Mouse (Mus musculus) c-Kit-positive CD71-negative TER-119-negative erythroid progenitor cells, embryonic 14.5 days (primary cell): ENCODE data around the gene Slc15a5.
"Not testable (repeated sequence)": the region's sequence is repeated elsewhere in the genome, so short reads cannot be mapped to it uniquely, and the experiment has no call there.

Source experiments
- DNase-seq: peaks from one replicate; pipeline ENCODE4 v3.0.0-alpha.2; 2013; ENCODE audit warnings: low read depth

Gene Slc15a5

GRCm38 (mm10) chr6:138079816-138080215 lies at the start of gene Slc15a5:
Slc15a5 (minus strand) TSS chr6:138079916.
- no peak for DNase-seq

GRCm38 (mm10) chr6:138128392-138129335 lies 48.9 kb upstream of the Slc15a5 start:
- DNase-seq, result no peak

- no peak for DNase-seq
These were observed 37.8 kb upstream of the Slc15a5 start for GRCm38 (mm10) chr6:138117496-138117895.

GRCm38 (mm10) chr6:138104559-138104958 lies 24.8 kb upstream of the Slc15a5 start:
- no peak for DNase-seq

GRCm38 (mm10) chr6:138102940-138103339 lies 23.2 kb upstream of the Slc15a5 start:
- DNase-seq, result no peak

- DNase-seq, result no peak
These were observed 22.1 kb upstream of the Slc15a5 start for GRCm38 (mm10) chr6:138101843-138102242.

GRCm38 (mm10) chr6:138099646-138100045 lies 19.9 kb upstream of the Slc15a5 start:
- no peak for DNase-seq

GRCm38 (mm10) chr6:138095060-138095459 lies 15.3 kb upstream of the Slc15a5 start:
- DNase-seq, result no peak

GRCm38 (mm10) chr6:138092432-138092831 lies 12.7 kb upstream of the Slc15a5 start:
- no peak for DNase-seq

GRCm38 (mm10) chr6:138089084-138089483 lies 9.4 kb upstream of the Slc15a5 start:
- DNase-seq, result no peak

GRCm38 (mm10) chr6:138086421-138086820 lies 6.7 kb upstream of the Slc15a5 start:
- not testable (repeated sequence) for DNase-seq

GRCm38 (mm10) chr6:138080778-138081549 lies 1.2 kb upstream of the Slc15a5 start:
- DNase-seq, result no peak

GRCm38 (mm10) chr6:138077681-138078439 lies 1.9 kb downstream of the Slc15a5 start:
- no peak for DNase-seq

- no peak for DNase-seq
These were observed 4.0 kb downstream of the Slc15a5 start for GRCm38 (mm10) chr6:138075723-138076122.

GRCm38 (mm10) chr6:138073540-138073939 lies 6.2 kb downstream of the Slc15a5 start:
- DNase-seq, result no peak

- no peak for DNase-seq
These were observed 6.8 kb downstream of the Slc15a5 start for GRCm38 (mm10) chr6:138072963-138073339.

- no peak for DNase-seq
These were observed 7.4 kb downstream of the Slc15a5 start for GRCm38 (mm10) chr6:138072110-138072962.

- peak; percentile 16 for DNase-seq
These were observed 8.1 kb downstream of the Slc15a5 start for GRCm38 (mm10) chr6:138071505-138072107.

- DNase-seq, result no peak
These were observed 8.8 kb downstream of the Slc15a5 start for GRCm38 (mm10) chr6:138070720-138071504.

- no peak for DNase-seq
These were observed 9.8 kb downstream of the Slc15a5 start for GRCm38 (mm10) chr6:138069921-138070320.
